In genomic region chr7:4502421-4503090, GRCm38 (mm10) we compare ENCODE assay signal across 8 mouse cellular contexts. TPM values are rescaled to one million over a fixed set of nuclear protein-coding genes. Genes with fewer than 3 reads are reported as not detected.
DNase-seq lines count a peak whose midpoint lies in the region; ATAC-seq and TF ChIP-seq lines count a peak whose summit lies in the region.

No protein-coding gene starts in this region.

- no peak for ATAC-seq in heart, postnatal 0 days (ENCODE audit: insufficient read depth, low read depth)

- no peak for TF ChIP-seq CTCF in heart, postnatal 0 days (IDR thresholded peaks at IDR 0.05; ENCODE audit: low read depth)

- no peaks in the 10 kb centered on the region for H3K27me3 ChIP-seq in heart, postnatal 0 days (ENCODE audit: control insufficient read depth, insufficient read depth, low read length)
- H3K27me3 ChIP-seq in midbrain, embryonic 10.5 days (ENCODE audit: low read depth, poor library complexity, severe bottlenecking): no peaks in the 10 kb centered on the region

- peak overlapping the region; percentile 95 for H3K27ac ChIP-seq in heart, postnatal 0 days (ENCODE audit: low read depth)
- peak overlapping the region; percentile 94 for H3K27ac ChIP-seq in midbrain, embryonic 10.5 days (replicated peaks)

- H3K36me3 ChIP-seq in heart, postnatal 0 days (replicated peaks; ENCODE audit: control insufficient read depth, insufficient read depth, low read length): peaks cover 2% of the 10 kb centered on the region; the same call in 1 of the 2 replicates
- peaks cover 4% of the 10 kb centered on the region for H3K36me3 ChIP-seq in midbrain, embryonic 10.5 days

- H3K4me2 ChIP-seq in heart, postnatal 0 days (ENCODE audit: low read depth, low read length): peak overlapping the region; percentile 89

- no peak for TF ChIP-seq EP300 in heart, postnatal 0 days (IDR thresholded peaks at IDR 0.05; ENCODE audit: low read depth)

- peak overlapping the region; percentile 97 for H3K4me3 ChIP-seq in heart, postnatal 0 days (ENCODE audit: low read depth, low read length)
- peak overlapping the region; percentile 96 for H3K4me3 ChIP-seq in midbrain, embryonic 10.5 days

- 6% methylated on average over 14 of the region's 14 CpGs for WGBS in heart, postnatal 0 days
- WGBS in midbrain, embryonic 10.5 days: 13% methylated on average over 14 of the region's 14 CpGs

- DNase-seq in layer of hippocampus, adult 11-12 months (ENCODE audit: low spot score): peak; percentile 79
- DNase-seq in layer of hippocampus, postnatal 25 days (ENCODE audit: extremely low spot score in 1 of 2, low spot score in 1 of 2): no peak
- DNase-seq in MN1 (ENCODE audit: low spot score): peak; percentile 29
- peak; percentile 46 to 60 for DNase-seq in cerebellum, postnatal 25 days
- no peak for DNase-seq in heart, postnatal 0 days (ENCODE audit: low spot score)
- peak; percentile 62 to 65 for DNase-seq in left cerebral cortex, adult 18-20 months (ENCODE audit: low spot score in 2 of 2)
- DNase-seq in midbrain, embryonic 10.5 days (ENCODE audit: low spot score): no peak
- no peak for DNase-seq in spleen, postnatal 10 days (ENCODE audit: low spot score in 2 of 2)

- H3K4me1 ChIP-seq in heart, postnatal 0 days (ENCODE audit: control insufficient read depth, insufficient read depth): peaks cover 31% of the 10 kb centered on the region
- peaks cover 39% of the 10 kb centered on the region for H3K4me1 ChIP-seq in midbrain, embryonic 10.5 days

- H3K9me3 ChIP-seq in heart, postnatal 0 days (replicated peaks; ENCODE audit: control insufficient read depth, low read length): no peaks in the 10 kb centered on the region
- no peaks in the 10 kb centered on the region for H3K9me3 ChIP-seq in midbrain, embryonic 10.5 days (replicated peaks)

- H3K9ac ChIP-seq in heart, postnatal 0 days (replicated peaks; ENCODE audit: low read depth, low read length): peak overlapping the region; percentile 99; the same call in 1 of the 2 replicates

RNA-seq across cellular contexts. Expression of gene Ppp1r12c, which starts 1.1 kb away (rescaled TPM):
- total RNA-seq in layer of hippocampus, postnatal 25 days (2021): 100 to 1,000 TPM; 128 to 167 TPM
- total RNA-seq in heart, postnatal 0 days (2014; rRNA removed; ENCODE audit: low replicate concordance): 89.1 and 105 TPM in 2 replicates
- 22.5 and 24.2 TPM in 2 replicates for polyA plus RNA-seq in heart, postnatal 0 days (2015; fragmentation: Nextera tagmentation; extraction: Ambion mirVana)
- total RNA-seq in left cerebral cortex, adult 18-20 months (2021): 100 to 1,000 TPM; 154 TPM
- polyA plus RNA-seq in midbrain, embryonic 10.5 days (2016; fragmentation: Nextera tagmentation; extraction: Ambion mirVana): 33.5 and 40.4 TPM in 2 replicates

RNA-seq across cellular contexts. Expression of gene Tnnt1, which starts 13.6 kb away (rescaled TPM):
- total RNA-seq in layer of hippocampus, postnatal 25 days (2021): 1 to 10 TPM; 1.5 to 1.9 TPM
- 27.4 and 28.3 TPM in 2 replicates for total RNA-seq in heart, postnatal 0 days (2014; rRNA removed; ENCODE audit: low replicate concordance)
- 93.7 and 106 TPM in 2 replicates for polyA plus RNA-seq in heart, postnatal 0 days (2015; fragmentation: Nextera tagmentation; extraction: Ambion mirVana)
- 10 to 100 TPM in 1 of 2 experiments, 1 to 10 TPM in 1; 7.6 to 11.7 TPM for total RNA-seq in left cerebral cortex, adult 18-20 months (2021)
- polyA plus RNA-seq in midbrain, embryonic 10.5 days (2016; fragmentation: Nextera tagmentation; extraction: Ambion mirVana): 4.7 and 6.0 TPM in 2 replicates

RNA-seq across cellular contexts. Expression of gene Tnni3, which starts 21.5 kb away (rescaled TPM):
- total RNA-seq in layer of hippocampus, postnatal 25 days (2021): under 1 TPM in 1 of 2 experiments, not detected in 1; 0.44 TPM
- 4,764 and 5,473 TPM in 2 replicates for total RNA-seq in heart, postnatal 0 days (2014; rRNA removed; ENCODE audit: low replicate concordance)
- 8,811 and 8,917 TPM in 2 replicates for polyA plus RNA-seq in heart, postnatal 0 days (2015; fragmentation: Nextera tagmentation; extraction: Ambion mirVana)
- total RNA-seq in left cerebral cortex, adult 18-20 months (2021): 1 to 10 TPM in 1 of 2 experiments, under 1 TPM in 1; 0.88 to 1.3 TPM
- 2.0 and 2.3 TPM in 2 replicates for polyA plus RNA-seq in midbrain, embryonic 10.5 days (2016; fragmentation: Nextera tagmentation; extraction: Ambion mirVana)

RNA-seq across cellular contexts. Expression of gene Dnaaf3, which starts 29.7 kb away (rescaled TPM):
- total RNA-seq in layer of hippocampus, postnatal 25 days (2021): under 1 TPM; 0.34 to 0.38 TPM
- total RNA-seq in heart, postnatal 0 days (2014; rRNA removed; ENCODE audit: low replicate concordance): 0.11 and 2.6 TPM in 2 replicates
- polyA plus RNA-seq in heart, postnatal 0 days (2015; fragmentation: Nextera tagmentation; extraction: Ambion mirVana): 0.60 and 0.63 TPM in 2 replicates
- under 1 TPM; 0.23 to 0.37 TPM for total RNA-seq in left cerebral cortex, adult 18-20 months (2021)
- 1.8 and 2.2 TPM in 2 replicates for polyA plus RNA-seq in midbrain, embryonic 10.5 days (2016; fragmentation: Nextera tagmentation; extraction: Ambion mirVana)

RNA-seq across cellular contexts. Expression of gene Eps8l1, which starts 42.1 kb away (rescaled TPM):
- total RNA-seq in layer of hippocampus, postnatal 25 days (2021): 1 to 10 TPM; 5.3 to 5.7 TPM
- total RNA-seq in heart, postnatal 0 days (2014; rRNA removed; ENCODE audit: low replicate concordance): 0.88 and 6.1 TPM in 2 replicates
- 1.00 and 4.0 TPM in 2 replicates for polyA plus RNA-seq in heart, postnatal 0 days (2015; fragmentation: Nextera tagmentation; extraction: Ambion mirVana)
- 1 to 10 TPM; 4.7 to 7.9 TPM for total RNA-seq in left cerebral cortex, adult 18-20 months (2021)
- polyA plus RNA-seq in midbrain, embryonic 10.5 days (2016; fragmentation: Nextera tagmentation; extraction: Ambion mirVana): 2.9 and 3.4 TPM in 2 replicates

Comparison
In these comparisons a context has a peak if more than half of its experiments do, and no peak if none do; other contexts are left out.
1. DNase-seq: peak in layer of hippocampus, adult 11-12 months (single experiment), MN1 (single experiment), cerebellum, postnatal 25 days (2 of 2) and left cerebral cortex, adult 18-20 months (2 of 2); none in layer of hippocampus, postnatal 25 days (0 of 2), heart, postnatal 0 days (single experiment), midbrain, embryonic 10.5 days (single experiment) and spleen, postnatal 10 days (0 of 2).
2. RNA of gene Tnni3, which starts 21.5 kb away (total RNA-seq): 4,764 to 5,473 TPM in heart, postnatal 0 days; 0.88 to 1.3 TPM in left cerebral cortex, adult 18-20 months and 0.44 TPM in layer of hippocampus, postnatal 25 days; every median in the first group is over 1,000 times any median in the second.